Mouse (Mus musculus): ENCODE data around the gene Rybp. TPM values are rescaled to one million over a fixed set of nuclear protein-coding genes. Genes with fewer than 3 reads are reported as not detected.

Rybp gene
- polyA plus RNA-seq, 1 experiment, result 5.4 TPM

DNA sequence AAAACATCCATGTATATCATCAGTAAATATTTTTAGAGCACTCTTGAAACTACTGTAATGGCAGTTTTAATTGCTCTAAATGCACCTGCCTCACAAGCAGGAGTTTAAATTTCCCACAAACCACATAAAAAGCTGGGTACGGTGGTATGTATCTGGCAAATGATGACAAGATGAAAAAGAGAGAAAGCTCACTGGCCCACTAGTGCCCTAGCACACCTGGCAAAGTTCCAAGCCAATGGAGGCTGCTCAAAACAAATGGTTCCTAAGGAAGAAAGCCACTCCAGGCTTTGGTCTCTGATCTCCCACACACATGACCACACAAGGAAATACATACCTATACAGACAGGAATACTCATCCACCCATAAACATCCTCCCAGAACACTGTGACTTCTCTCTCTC is 31.9 kb downstream of the Rybp start:
- no peak for TF ChIP-seq GATA1 (IDR thresholded peaks at IDR 0.05; ENCODE audit: low read length)

GRCm38 (mm10) chr6:100254671-100255070 is 32.6 kb downstream of the Rybp start:
- TF ChIP-seq GATA1 (IDR thresholded peaks at IDR 0.05; ENCODE audit: low read length), result no peak

DNA sequence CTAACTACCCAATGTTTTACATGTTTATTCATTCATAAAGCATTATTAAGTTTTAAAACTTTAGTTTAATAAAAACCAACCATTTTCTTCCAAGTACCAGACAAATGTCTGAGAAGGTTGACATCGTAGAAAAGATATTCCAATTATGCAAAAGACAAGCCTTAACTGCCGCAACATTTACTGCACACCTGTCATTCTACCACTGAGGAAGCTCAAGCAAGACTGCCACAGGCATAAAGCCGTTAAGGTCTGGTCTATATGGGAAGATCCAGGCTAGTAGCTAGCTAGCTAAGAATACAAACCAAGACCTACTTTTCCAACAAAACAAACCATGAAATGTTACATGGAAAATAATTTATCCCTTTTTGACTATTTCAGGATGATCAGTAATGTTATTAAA is 42.8 kb downstream of the Rybp start:
- TF ChIP-seq GATA1 (IDR thresholded peaks at IDR 0.05; ENCODE audit: low read length), result no peak

DNA sequence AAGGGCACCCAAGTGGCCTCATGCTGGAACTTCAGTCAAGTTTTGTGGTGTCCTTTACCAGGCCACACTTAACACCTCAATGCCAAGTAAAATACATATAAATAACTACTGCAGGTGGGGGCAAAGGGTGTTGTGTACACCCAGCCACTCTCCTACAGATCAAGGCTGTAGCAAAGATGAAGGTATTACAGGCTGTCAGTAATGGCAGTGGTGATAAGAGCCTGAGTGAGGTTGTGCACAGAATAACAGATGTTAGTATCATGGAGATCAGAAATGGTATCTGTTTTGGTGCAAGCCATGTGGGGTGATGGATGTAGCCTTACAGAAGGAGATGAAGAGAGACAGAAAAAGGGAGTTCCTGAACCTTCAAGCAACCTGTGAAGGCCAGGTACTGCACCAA is 52.2 kb downstream of the Rybp start:
- TF ChIP-seq GATA1 (IDR thresholded peaks at IDR 0.05; ENCODE audit: low read length), result no peak

DNA sequence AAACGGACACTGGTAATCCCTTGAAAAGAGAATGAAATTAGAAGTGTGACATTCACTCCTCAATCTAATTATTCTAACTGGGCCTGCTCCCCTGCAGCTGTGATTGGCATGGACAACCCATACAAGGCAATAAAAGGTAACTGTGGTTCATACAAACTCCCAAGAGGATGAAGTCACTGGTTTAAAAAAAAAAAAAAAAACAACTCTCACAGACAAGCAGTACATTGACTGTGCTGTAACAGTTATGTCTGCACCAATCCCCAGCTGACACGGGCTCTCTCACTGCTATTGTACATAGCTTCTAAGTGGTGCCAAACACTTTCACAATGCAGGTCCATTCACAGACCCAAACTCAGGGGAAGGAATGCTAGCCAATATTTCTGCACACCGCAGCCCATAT is 53.8 kb downstream of the Rybp start:
- TF ChIP-seq GATA1 (IDR thresholded peaks at IDR 0.05; ENCODE audit: low read length), result no peak

- no peak for TF ChIP-seq GATA1 (IDR thresholded peaks at IDR 0.05; ENCODE audit: low read length)
Observed at GRCm38 (mm10) chr6:100233061-100233460, 54.2 kb downstream of the Rybp start.

DNA sequence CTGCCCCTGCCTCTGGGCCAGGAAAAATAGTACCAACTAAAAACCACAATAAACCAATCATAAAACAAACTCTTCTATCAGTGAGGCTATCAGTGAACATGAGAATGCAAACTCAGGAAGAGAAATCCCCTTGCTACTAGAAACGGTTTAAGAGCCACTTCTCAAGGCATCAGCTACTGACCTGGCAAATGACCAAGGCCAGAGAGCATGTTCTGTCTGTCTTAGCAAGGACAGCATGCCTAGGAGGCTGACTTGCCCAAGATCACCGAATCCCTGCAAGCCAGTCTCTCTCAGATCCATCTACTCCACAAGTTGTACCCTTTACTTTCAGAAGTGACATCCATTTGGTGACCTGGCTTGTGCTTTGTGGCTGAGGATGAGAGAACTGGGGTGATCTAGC is 61.1 kb downstream of the Rybp start:
- no peak for TF ChIP-seq GATA1 (IDR thresholded peaks at IDR 0.05; ENCODE audit: low read length)

GRCm38 (mm10) chr6:100223932-100224331 is 63.4 kb downstream of the Rybp start:
- TF ChIP-seq GATA1 (IDR thresholded peaks at IDR 0.05; ENCODE audit: low read length), result no peak

GRCm38 (mm10) chr6:100223435-100223834 is 63.9 kb downstream of the Rybp start:
- no peak for TF ChIP-seq GATA1 (IDR thresholded peaks at IDR 0.05; ENCODE audit: low read length)

DNA sequence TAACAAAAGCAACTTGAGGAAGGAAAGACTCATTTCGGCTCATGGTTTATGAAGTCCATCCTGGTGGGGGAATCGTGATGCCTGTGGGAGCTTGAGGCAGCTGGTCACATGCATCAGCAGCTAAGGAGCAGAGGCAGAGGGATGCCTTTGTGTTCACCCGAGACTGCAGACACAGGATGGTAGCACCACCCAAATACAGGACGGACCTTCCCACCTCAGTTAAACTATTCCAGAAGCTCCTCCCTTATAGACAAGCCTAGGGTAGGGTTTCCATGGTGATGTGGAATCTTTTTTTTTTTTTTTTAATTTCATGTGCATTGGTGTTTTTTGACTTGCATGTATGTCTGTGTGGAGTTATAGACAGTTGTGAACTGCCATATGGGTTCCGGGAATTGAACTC is 64.4 kb downstream of the Rybp start:
- no peak for TF ChIP-seq GATA1 (IDR thresholded peaks at IDR 0.05; ENCODE audit: low read length)

GRCm38 (mm10) chr6:100221803-100222202 is 65.5 kb downstream of the Rybp start:
- no peak for TF ChIP-seq GATA1 (IDR thresholded peaks at IDR 0.05; ENCODE audit: low read length)

DNA sequence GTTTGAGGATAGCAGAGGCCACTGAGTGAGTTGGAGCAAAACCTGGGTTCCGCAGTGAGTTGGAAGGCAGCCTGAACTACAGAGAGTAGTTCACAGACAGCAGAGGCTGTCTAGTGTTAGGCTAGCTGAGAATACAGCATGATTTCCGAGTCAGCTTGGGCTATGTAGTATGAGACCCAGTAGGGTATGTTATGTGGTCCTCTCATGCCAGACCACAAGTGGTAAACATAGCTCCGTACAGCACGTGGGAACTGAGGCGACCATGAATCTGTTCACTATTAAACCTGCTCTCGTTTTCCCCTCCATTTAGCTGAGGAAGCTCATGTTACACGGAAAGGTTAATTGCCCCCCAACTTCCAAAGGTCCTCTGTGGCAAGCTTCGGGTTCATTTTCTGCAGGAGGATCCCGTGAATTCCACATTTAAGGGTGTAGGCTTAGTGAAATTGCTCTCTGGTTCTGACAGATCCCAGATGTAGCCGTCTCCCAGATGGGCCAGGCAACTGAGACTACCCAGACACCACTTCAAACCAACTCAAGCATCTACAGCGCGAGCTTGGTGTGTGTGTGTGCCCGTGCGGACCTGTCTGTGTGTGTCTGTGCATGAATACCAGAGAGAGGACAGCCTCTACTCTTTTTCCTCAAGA is 66.2 kb downstream of the Rybp start:
- TF ChIP-seq GATA1 (IDR thresholded peaks at IDR 0.05; ENCODE audit: low read length), result no peak

GRCm38 (mm10) chr6:100219971-100220370 is 67.3 kb downstream of the Rybp start:
- no peak for TF ChIP-seq GATA1 (IDR thresholded peaks at IDR 0.05; ENCODE audit: low read length)

DNA sequence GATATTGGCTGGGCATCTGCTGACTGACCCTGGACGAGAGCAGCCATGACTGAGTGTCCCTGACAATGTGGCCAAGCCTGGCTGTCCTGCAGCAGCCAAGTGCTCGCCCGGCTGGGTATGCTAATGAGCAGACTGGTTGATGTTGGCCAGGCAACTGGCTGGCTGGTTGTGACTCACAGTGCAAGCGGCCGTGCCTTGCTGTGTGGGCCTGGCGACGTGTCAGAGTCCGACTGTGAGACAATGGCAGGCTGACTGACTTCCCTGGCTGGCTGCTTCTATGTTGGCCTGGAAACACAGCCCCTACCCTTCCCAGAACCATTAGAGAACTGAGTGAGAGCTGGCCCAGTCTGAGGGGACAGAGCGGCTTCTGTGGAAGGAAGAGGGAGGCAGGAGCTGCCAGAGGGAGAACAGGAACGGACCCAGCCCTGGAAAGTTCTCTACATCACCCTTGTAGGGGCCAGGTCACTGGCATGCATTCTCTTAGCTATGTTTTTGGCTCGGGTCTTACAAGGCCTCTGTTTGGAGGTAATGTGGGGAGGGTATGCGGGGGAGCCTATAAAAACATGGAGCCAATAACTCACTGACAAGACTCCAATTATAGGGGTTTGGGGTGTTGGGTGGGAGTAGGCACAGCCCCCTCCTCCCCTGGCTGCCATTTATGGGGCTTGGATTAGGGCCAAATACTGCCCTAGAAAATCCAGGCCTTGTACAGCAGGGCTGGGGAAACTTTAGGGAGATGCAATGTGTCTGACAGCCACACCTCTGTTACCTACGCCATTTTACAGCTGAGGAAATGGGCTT is 68.5 kb downstream of the Rybp start:
- TF ChIP-seq GATA1 (IDR thresholded peaks at IDR 0.05; ENCODE audit: low read length), result no peak

DNA sequence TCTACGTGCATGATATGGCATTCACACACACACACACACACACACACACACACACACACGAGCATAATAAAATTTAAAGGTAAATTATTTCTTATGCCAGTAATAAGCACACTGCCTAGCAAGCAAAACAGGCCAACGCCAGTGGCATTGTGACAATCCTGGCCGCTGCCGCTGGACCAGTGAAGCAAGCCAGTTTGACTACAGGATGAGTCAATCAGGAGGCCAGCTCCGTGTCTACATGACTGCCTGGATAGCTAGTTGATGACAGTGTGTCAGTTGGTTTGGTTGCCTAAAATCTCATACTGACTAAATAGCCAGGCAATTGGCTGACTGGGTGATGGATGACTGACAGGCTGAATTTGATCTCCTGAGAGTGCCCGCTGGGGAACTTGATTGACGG is 69.8 kb downstream of the Rybp start:
- TF ChIP-seq GATA1 (IDR thresholded peaks at IDR 0.05; ENCODE audit: low read length), result no peak

DNA sequence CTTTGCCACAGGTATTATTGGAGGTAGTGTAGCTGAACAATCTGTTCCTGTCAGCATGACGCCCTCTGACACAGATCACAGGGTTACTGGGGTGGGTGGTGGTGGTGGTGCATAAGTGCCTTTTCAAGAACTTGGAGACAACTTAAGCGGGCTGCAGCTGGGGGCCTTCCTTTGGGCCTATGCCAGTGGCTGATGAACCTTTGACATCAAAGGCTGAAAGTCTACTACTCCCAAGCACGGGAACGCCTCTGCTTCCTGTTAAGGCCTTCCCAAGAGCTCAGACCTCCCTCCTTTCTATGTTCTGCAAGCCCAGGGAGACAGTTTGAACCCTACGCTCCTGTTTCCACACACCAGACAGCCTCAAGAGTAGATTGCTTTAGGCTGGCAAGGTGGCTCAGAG is 70.3 kb downstream of the Rybp start:
- no peak for TF ChIP-seq GATA1 (IDR thresholded peaks at IDR 0.05; ENCODE audit: low read length)

GRCm38 (mm10) chr6:100215809-100216208 is 71.5 kb downstream of the Rybp start:
- no peak for TF ChIP-seq GATA1 (IDR thresholded peaks at IDR 0.05; ENCODE audit: low read length)

Data from G1E-ER4 (cell line).